Mouse (Mus musculus) retina, adult 2 months (tissue): ENCODE data around the gene Aff1.

Experiments
- DNase-seq: peaks from one replicate; pipeline ENCODE4 v3.0.0-alpha.2; 2012; ENCODE audit warnings: low read depth, low spot score

Gene Aff1

DNA sequence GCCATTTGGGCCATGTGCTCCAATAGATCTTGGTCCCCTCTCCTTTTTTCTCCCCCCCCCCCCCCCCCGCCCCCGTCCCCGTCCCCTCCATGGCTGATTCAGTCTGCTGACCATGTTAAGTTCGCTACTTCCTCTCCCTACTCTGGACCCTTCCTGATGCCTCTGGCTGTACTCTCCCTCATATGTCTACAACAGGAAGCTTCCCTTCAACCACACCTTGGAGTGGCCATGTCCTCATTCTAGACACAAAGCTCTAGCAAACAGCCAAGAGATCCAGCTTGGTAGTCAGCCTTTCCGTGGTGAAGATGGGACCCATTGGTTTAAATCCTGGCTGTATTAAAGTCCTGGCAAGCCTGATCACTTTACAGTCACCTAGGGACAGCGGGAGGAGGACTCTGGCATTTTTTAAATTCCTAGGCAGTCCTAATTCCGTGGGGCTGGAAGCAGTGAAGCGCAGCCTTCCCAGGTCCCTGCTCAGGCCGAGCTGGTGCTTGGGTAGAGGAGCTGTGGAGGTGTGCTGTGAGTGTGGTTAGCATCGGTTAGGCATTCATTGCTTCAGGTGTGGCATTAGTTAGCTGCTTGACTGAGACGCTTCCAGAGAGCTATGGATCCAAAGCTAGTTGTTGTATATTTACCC lies 144.1 kb downstream of the Aff1 start:
- no peak for DNase-seq

DNA sequence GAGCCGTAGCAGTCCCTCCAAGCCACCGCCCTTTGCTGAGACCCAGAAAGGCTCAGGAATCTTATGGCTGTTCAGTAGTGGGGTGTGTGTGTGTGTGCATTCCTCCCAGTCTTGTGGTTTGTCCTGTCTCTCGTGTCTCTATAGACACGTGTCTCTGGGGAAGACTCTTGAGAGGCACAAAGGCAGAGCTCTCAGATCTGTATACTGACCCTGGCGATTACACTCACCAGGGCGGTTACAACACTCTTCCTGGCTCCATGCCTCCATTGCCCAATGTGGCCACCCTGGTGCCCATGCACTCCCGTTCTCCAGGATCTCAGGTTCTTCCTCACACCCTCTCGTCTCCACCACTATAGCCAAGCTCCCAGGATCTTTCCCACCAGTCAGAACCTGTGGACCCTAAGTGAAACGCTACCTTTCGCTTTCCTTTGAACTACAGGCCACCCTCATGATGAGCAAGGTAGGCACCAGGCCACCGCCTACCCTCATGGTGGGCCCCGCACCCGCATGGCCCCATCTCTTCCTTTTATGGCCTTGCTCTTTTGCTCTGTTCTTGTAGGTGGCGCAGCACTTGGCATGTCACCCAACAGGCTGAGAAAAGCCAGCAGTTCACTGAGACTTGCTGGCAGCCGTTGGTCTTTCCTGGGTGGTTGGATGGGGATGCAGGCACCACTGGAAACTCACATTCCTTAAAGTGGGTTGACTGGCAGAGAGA lies 146.5 kb downstream of the Aff1 start:
- no peak for DNase-seq

DNA sequence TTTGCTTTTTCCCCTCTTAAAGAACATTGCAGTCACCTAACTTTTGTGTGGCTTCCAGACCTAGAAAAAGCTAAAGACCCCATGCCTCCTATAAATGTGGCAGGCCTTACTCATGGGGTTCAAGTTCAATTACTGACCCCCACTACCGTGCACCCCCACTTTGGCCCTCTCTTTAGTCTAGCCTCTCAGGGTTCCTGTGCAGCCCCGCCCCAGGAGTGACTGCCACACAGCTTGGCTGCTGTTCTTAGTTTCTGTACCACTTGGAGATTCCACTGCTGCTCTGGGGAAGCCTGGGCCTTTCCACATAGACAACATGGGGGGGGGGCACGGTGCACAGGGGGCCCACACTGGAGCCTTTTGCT lies 147.1 kb downstream of the Aff1 start:
- DNase-seq, result no peak

DNA sequence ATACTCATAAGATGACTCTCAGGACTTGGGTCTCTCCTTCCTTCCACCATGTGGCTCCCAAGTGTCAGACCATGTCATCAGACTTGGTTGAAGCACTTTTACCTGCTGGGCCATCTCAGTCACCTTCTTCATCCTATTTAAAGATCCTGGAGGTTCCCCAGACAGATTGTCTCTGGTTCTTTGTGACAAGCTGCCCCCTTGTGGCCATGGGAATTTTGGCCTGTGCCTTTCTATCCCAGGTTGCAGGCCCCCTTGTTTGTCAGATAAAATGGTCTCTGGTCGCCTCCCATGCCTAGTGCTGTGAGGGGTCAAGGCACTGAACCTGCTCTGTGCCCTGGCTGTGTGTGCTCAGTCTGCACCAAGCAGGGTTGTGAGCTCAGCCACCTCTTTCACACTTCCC lies 151.8 kb downstream of the Aff1 start:
- DNase-seq, result no peak

DNA sequence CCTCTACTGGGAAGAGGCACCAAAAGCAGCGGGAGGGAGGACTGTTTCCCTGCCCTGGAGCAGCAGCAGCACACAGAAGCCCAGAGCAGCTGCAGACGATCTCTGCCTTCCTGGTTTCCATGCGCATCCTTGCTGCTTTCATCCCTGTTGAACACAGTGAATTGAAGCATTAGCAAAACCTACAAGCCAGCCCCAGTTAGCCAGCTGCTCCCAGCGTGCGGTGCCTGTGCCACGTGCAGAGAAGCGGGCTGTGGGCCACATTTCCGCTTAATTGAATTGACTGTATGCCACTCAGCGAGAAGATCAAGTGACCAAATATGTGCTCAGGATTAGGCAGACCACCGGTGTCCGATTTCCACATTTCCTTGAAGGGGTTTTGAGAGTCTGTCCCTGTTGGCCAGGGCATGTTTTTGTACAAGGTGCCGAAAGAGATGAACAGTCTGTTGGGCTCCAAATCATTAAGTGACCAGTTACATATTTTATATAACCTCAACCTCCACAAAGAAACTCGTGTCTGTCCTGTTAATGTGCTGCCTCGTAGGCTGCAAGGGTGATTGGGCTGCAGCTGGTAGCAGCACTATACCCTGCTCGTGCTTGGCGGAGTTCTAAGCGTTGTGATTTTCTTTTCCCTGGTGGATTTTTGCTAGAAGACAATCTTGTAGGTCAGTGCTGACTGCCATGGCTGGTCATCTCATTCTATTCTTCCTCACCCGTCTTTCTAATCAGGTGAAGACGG lies 153.4 kb downstream of the Aff1 start:
- DNase-seq, result no peak

DNA sequence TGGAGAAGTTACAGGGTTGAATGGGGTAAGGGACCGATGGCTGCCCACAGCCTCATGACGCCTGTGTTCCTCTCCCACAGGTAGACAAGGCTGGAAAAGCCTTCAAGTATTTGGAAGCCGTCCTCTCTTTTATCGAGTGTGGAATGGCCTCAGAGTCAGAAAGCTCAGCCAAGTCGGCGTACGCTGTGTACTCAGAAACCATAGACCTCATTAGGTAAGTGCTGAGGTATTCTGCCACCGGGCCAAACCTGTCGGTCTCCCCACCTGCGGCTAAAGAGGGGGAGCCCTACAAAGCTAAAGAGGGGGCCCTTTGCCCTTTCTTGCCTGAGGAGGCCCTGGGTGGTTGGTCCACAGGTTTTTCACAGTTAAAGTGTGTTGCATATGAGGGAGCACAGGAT lies 154.0 kb downstream of the Aff1 start:
- DNase-seq, result no peak

DNA sequence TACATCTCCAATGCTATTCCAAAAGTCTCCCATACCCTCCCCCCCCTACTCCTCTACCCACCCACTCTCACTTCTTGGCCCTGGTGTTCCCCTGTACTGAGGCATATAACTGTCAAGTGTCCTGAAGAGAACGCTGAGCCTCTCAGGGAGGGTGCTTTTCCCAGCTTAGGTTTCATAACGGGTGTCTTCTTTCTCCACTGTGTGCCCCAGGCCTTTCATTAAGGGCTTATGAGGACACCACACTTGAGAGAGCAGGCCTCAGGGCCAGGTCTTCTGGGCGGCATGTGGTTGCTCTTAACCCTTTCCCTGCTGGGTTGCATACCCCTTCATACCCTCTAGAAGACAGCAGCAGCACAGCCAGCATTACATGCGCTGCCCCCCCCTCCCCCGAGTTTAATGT lies 154.4 kb downstream of the Aff1 start:
- no peak for DNase-seq

DNA sequence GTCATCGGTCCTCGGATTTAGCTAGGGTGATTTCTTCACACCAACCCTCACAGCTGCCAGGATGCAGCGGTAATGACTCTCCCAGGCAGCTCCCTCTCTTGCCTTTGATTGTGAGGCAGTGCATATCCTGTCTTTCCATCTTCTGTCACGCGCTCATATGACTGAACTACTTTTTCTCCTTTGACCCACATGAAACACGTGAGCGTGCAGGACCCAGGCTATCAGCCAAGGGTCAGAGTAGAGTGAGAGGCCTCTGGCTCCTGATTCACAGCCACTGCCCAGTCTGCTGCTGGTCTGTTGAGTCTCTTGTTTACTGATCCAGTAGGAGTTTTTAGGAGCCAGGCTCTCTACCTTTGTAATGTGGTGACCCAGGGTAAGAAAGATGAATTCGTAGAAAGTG lies 156.4 kb downstream of the Aff1 start:
- DNase-seq, result no peak

DNA sequence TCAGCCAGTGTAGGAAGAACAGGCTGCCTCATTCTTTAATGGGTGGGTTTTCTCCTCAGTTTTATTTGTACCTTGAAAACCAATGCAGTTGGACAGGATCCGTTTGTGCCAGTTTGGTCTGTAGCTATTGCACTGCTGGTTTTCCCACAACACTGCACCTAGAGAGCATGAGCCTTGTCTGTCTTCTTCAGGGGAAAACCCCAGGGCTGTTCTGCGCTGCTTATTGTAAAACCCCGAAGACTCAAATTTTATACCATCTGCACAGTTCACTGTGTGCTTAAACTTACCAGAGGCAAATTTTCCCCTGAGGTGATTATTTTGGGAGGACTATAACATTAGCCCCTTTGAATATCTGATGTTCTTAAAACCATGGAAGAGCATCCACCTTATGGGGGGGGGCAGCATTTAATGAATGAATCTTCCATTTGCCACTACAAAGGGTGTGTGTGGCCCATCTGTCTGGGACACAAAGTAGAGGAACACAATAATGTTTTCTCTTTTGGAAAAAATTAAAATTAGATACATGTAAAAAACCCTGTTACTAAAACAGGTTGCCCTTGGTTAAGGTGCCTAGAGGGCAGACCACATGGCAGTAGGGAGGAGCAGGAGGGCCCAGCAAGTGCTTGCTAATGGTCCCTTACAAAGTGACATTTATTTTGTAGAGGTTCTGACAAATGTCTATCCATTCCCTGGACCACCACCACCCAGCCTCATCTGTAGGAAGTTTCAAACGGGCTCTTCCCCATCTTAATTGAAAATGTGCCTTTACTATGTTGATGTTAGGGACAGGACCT lies 160.8 kb downstream of the Aff1 start:
- DNase-seq, result no peak

DNA sequence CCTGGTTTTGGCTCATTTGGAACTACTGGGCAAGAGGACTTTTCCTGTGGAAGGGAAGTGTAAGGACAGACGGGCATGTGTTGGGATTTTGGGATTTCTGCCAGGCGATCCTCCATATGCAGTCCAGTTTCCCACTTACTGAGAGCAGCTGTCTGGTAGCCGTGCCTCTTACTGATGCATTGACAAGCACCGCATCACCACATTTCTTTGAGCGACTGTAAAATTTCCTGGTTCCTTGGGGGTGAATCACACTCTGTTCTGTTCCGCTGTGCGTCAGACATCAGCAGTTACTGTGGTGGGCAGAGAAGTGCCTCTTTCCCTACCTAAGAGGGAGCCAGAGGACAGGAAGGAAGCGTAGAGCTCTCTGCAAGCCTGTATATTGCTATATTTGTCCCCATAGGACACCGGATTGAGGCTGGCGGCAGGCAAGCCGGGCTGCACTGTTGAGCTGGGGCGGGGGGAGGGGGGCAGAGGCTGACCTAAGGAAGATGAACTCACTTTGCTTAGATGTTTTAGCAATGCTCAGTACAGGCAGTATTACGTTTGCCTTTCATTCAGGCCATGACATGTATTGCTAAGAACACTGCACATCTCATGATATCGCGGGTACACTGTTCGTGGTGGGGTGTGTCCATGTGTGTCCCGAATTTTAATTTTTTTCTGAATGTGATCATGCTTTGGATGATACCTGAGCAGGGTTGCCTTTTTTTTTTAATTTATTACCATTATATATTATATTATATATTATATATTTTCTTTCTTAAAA lies 162.1 kb downstream of the Aff1 start:
- DNase-seq, result no peak

DNA sequence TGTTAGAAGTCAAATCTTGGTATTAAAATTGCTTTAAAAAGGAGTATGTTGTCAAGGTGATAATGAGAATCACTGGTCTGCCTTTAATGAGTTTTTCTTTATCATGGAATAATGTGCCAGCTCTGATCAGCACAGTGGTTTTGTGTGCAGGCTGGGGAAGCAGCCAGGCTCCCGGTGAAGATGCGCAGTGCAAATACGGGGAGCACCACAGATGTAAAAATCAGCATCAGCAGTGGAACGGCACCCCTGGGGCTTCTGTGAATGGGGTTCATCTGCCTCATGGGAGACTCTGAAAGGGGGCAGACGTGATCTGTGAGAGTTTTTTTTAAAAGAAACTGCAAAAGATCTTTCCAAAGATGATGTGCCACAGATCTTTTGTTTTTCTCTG lies 162.6 kb downstream of the Aff1 start:
- DNase-seq, result no peak

DNA sequence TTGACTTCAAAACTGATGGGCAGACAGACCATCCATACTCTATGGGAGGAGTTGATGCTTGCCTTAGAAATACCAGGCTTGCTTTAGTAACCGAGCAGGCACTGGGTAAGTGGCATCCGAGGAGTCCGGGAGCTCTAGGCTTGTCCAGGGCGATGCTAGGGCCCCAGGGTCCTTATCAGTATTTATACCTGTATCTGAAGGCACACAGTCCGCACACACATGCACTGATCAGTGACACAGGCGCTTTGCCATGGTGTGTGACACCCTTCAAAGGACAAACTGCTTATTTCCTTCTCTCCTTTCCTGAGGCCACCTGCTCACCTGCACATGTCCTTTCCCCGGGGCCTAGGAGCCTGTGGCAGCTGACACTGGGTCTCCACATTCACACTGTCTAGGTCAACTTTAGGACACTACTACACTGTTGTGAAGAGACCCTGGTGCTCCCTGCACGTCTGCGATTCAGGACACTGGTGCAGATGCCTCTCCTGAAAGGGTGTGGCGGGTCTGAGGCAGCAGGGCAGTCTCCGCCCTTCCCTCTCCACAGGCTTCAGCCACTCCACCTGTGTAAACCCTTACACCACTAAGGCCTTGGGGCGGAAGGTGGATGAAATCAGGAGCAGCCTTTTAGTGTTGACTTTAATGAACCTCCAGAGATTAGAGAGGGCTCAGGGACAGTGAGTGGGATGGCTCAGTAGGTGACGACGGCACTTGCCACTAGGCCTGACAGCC lies 163.5 kb downstream of the Aff1 start:
- no peak for DNase-seq

DNA sequence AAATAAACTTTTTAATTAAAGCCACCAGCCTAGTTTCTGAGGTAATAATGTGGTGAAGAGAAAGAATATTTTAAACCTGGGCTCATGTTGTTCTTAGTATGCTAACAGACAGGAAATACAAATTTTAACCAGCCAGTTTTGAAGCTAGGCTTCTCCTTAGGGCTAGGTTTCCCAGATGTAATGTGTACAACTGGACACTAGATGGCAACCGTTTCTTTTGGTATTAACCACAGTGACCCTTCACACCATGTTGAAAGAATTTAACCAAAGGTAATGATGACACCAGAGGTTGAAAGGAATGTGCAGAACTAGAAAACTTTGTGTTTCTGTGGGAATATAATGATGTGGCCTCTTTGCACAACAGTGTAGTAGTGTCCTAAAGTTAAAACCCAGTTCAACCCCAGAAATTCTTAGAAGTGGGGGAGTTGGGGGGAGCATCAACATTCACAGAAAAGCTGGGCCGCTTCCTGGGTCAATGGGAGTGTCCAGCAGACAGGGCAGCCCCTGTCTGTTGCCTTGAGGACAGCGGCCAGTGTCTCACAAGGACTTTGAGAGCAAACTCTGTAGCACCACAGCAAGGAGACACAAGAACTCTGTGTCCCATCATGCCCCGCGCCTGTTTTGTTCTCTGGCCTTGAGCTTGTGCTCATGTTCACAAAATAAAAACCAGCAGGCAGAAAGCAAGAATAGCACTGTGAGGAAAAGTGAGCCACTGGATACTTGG lies 164.3 kb downstream of the Aff1 start:
- peak; percentile 32 for DNase-seq

DNA sequence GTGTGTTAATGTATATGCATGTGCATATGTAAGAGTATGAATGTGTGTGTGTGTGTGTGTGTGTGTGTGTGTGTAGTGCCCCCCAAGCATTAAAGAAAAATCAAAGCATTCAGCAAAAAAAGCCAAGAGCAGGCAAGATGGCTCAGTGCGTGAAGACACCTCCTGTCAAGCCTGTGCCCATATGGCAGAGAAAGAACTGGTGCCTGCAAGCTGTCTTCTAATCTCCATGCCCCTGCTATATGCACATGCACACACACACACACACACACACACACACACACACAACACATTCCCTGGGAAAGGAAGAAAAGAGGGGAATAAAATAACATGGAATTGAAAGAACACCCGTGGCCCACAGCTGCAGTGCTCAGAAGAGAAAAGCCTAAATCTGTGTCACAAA lies 165.0 kb downstream of the Aff1 start:
- no peak for DNase-seq

DNA sequence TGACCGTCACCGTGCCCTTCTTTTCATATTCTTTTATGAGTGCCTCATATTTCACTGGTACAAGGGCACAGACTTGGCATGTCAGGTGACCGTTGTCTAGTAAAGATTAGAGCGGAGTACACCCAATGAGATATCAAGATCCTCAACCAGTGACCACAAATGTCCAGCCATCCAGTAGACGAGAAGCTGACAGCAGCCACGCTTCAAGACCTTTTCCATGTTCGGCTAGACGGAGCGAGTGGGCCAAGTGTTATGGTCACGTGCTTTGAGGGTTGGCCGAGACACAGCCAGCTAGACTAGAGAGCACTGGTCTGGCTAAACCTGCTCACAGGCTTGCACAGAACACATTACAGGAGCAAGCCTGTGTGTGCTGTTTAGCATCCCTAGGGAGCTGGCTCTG lies 168.4 kb downstream of the Aff1 start:
- no peak for DNase-seq

DNA sequence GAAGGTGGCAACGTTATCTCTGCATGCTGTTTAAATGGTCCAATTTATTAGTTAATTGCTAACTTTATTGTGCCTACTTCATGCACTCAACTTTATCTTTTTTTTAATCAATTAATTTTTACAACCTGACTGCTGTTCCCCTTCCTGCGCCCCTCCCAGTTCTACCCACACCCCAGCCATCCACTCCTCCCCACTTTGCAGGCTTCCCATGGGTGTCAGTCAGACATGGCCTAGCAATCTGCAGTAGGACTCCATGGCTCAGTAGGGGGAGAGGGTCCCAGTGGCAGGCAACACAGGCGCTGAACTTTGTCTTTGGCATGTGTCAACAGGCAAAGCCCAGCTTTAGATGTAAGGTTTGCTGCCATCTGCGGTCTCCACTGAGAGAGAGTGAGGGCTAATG lies 171.6 kb downstream of the Aff1 start:
- no peak for DNase-seq

DNA sequence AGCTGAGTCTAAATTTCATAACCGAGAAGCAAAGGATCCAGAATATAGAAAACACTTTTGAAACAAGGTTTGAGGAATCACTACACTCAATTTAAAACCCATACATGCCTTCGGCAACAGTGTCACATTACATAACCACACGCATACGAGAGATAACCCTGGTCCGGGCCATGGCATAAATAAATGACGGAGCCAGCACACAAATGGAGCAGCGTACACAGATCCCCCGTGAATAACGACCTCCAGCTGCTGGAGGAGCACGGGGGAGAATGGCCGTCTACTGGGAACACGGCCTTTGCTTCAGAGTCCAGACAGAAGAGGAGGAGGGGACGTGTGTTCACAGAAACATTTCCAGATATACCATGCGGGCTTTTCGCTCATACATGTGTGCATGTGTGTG lies 197.6 kb downstream of the Aff1 start:
- no peak for DNase-seq

DNA sequence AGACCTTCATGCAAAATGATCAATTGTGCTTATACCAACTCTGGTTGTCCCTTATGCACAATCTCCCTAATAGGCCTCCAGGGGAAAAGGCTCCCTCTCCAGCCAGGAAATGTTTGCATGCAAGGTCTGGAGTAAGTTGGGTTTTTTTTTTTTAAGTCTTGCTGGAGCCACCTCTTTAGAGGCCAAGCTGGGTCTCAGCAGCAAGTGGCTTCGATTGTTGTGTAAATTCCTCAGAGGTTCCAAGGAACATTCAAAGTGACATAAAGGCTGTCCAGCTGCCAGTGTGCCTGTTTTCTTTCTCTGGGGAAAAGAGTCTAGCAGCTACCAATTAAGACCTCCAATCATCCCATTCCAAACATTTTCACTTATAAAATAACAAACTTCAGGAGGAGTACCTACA lies 206.1 kb downstream of the Aff1 start:
- DNase-seq, result no peak
